Mouse (Mus musculus): ENCODE measurements at regions not wholly inside any gene's neighbourhood (a gene's known extent, or its start where the extent isn't known, plus 50 kb on each side); places are given as distances from the start of the nearest gene placed in this dataset.
A peak's percentile ranks its signal among the peaks of the same experiment; 100 is the strongest.

- DNase-seq (ENCODE audit: low read depth, low spot score), result no peak
Observed at GRCm38 (mm10) chr6:13006596-13006995, 63.0 kb upstream of the Tmem106b start.

GRCm38 (mm10) chr6:12994701-12995100 is 74.9 kb upstream of the Tmem106b start:
- DNase-seq (ENCODE audit: low read depth, low spot score), result no peak

GRCm38 (mm10) chr6:12993772-12994171 is 75.8 kb upstream of the Tmem106b start:
- DNase-seq (ENCODE audit: low read depth, low spot score), result no peak

GRCm38 (mm10) chr6:12977184-12977897 is 92.2 kb upstream of the Tmem106b start:
- no peak for DNase-seq (ENCODE audit: low read depth, low spot score)

GRCm38 (mm10) chr6:12971604-12972003 is 98.0 kb upstream of the Tmem106b start:
- DNase-seq (ENCODE audit: low read depth, low spot score), result no peak

- DNase-seq (ENCODE audit: low read depth, low spot score), result no peak
Observed at GRCm38 (mm10) chr6:12967291-12967690, 102.3 kb upstream of the Tmem106b start.

GRCm38 (mm10) chr6:12957797-12958196 is 111.8 kb upstream of the Tmem106b start:
- peak; percentile 1 for DNase-seq (ENCODE audit: low read depth, low spot score)

GRCm38 (mm10) chr6:12911610-12912009 is 157.9 kb upstream of the Tmem106b start:
- DNase-seq (ENCODE audit: low read depth, low spot score), result peak; percentile 5

- DNase-seq (ENCODE audit: low read depth, low spot score), result peak; percentile 23
Observed at GRCm38 (mm10) chr6:12892929-12893328, 143.7 kb upstream of the Thsd7a start.

GRCm38 (mm10) chr6:12876947-12877346 is 127.7 kb upstream of the Thsd7a start:
- peak; percentile 90 for DNase-seq (ENCODE audit: low read depth, low spot score)

GRCm38 (mm10) chr6:12876366-12876765 is 127.2 kb upstream of the Thsd7a start:
- peak; percentile 64 for DNase-seq (ENCODE audit: low read depth, low spot score)

GRCm38 (mm10) chr6:12868251-12868650 is 119.0 kb upstream of the Thsd7a start:
- no peak for DNase-seq (ENCODE audit: low read depth, low spot score)

GRCm38 (mm10) chr6:12852041-12852440 is 102.8 kb upstream of the Thsd7a start:
- no peak for DNase-seq (ENCODE audit: low read depth, low spot score)

GRCm38 (mm10) chr6:12835079-12835478 is 85.9 kb upstream of the Thsd7a start:
- peak; percentile 73 for DNase-seq (ENCODE audit: low read depth, low spot score)

GRCm38 (mm10) chr6:12833358-12833757 is 84.1 kb upstream of the Thsd7a start:
- no peak for DNase-seq (ENCODE audit: low read depth, low spot score)

- DNase-seq (ENCODE audit: low read depth, low spot score), result no peak
Observed at GRCm38 (mm10) chr6:12831916-12832315, 82.7 kb upstream of the Thsd7a start.

GRCm38 (mm10) chr6:12831485-12831884 is 82.3 kb upstream of the Thsd7a start:
- peak; percentile 40 for DNase-seq (ENCODE audit: low read depth, low spot score)

GRCm38 (mm10) chr6:12827745-12828144 is 78.5 kb upstream of the Thsd7a start:
- no peak for DNase-seq (ENCODE audit: low read depth, low spot score)

GRCm38 (mm10) chr6:12814972-12815770 is 66.0 kb upstream of the Thsd7a start:
- peak; percentile 85 for DNase-seq (ENCODE audit: low read depth, low spot score)

GRCm38 (mm10) chr6:12813781-12814180 is 64.6 kb upstream of the Thsd7a start:
- peak; percentile 17 for DNase-seq (ENCODE audit: low read depth, low spot score)

- no peak for DNase-seq (ENCODE audit: low read depth, low spot score)
Observed at GRCm38 (mm10) chr6:12812467-12812866, 63.3 kb upstream of the Thsd7a start.

- no peak for DNase-seq (ENCODE audit: low read depth, low spot score)
Observed at GRCm38 (mm10) chr6:12812036-12812435, 62.8 kb upstream of the Thsd7a start.

- DNase-seq (ENCODE audit: low read depth, low spot score), result no peak
Observed at GRCm38 (mm10) chr6:12809601-12810000, 60.4 kb upstream of the Thsd7a start.

Measured in R1 (cell line).